Mouse (Mus musculus): Measurements from ENCODE around the gene Eno3. TPM values are rescaled to one million over a fixed set of nuclear protein-coding genes. Genes with fewer than 3 reads are reported as not detected.

The Eno3 gene
- polyA plus RNA-seq, 1 experiment from 2014 or later: 12.7 TPM

DNA sequence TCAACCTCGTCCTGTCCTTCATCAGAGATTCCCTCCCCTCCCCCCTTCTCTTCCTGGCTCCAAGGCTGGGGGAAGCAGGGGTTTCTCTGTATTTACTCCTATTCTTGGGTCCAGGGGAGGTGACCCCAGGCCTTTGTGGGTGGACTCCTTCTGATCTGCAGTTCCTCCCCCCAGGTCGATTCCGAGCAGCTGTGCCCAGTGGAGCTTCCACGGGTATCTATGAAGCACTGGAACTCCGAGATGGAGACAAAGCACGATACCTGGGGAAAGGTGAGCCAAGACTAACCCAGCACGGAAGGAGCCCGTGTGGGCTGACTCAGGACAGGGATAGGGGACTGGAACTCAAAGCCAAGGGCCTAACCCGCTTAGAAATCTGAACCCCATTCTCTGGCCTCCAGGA lies 989 bp downstream of the Eno3 start:
- H3K27ac ChIP-seq (ENCODE audit: low read depth): no peak overlapping the region
- H3K9ac ChIP-seq: peak overlapping the region; percentile 3; the same call in 1 of the 2 replicates
- peak overlapping the region; percentile 97 for H3K4me2 ChIP-seq
- no peaks in the 10 kb centered on the region for H3K27me3 ChIP-seq (ENCODE audit: insufficient read depth, low read length)
- H3K4me3 ChIP-seq (ENCODE audit: low read depth, low read length): no peak overlapping the region; the same call in 1 of the 2 replicates
- peaks cover 33% of the 10 kb centered on the region for H3K36me3 ChIP-seq (ENCODE audit: insufficient read depth)
- WGBS: 44% methylated on average over 9 of the region's 9 CpGs
- no peak for TF ChIP-seq CTCF (IDR thresholded peaks at IDR 0.05; ENCODE audit: low read depth)
- H3K4me1 ChIP-seq (ENCODE audit: insufficient read depth): peaks cover 22% of the 10 kb centered on the region
- H3K9me3 ChIP-seq (ENCODE audit: low read depth, low read length): no peaks in the 10 kb centered on the region
- no peak for DNase-seq
- no peak for ATAC-seq (ENCODE audit: insufficient read depth)

DNA sequence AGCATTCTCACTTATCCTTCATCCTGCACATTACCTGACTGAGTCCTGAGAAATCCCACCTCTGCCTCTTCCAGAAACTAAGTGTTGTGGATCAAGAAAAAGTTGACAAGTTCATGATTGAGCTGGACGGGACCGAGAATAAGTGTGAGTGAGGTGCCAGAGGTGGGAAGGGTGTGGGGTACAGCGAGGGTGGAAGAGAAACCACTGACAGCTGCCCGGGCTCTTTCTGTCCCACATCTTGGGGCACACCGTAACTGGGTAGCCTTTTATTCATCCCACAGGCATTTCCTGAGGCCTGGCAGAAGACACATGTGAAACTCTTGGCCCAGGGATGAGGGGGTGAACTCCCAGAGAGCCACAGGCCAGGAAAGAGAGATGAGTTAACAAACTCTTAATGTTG lies 1.5 kb downstream of the Eno3 start:
- WGBS: 64% methylated on average over 5 of the region's 5 CpGs
- H3K36me3 ChIP-seq (ENCODE audit: insufficient read depth): peaks cover 34% of the 10 kb centered on the region
- H3K9me3 ChIP-seq (ENCODE audit: low read depth, low read length): no peaks in the 10 kb centered on the region
- ATAC-seq (ENCODE audit: insufficient read depth): no peak
- no peak overlapping the region for H3K9ac ChIP-seq
- H3K27me3 ChIP-seq (ENCODE audit: insufficient read depth, low read length): no peaks in the 10 kb centered on the region
- no peak for TF ChIP-seq CTCF (IDR thresholded peaks at IDR 0.05; ENCODE audit: low read depth)
- no peak for DNase-seq
- H3K4me3 ChIP-seq (ENCODE audit: low read depth, low read length): no peak overlapping the region
- no peak overlapping the region for H3K4me2 ChIP-seq
- peaks cover 22% of the 10 kb centered on the region for H3K4me1 ChIP-seq (ENCODE audit: insufficient read depth)
- no peak overlapping the region for H3K27ac ChIP-seq (ENCODE audit: low read depth)

DNA sequence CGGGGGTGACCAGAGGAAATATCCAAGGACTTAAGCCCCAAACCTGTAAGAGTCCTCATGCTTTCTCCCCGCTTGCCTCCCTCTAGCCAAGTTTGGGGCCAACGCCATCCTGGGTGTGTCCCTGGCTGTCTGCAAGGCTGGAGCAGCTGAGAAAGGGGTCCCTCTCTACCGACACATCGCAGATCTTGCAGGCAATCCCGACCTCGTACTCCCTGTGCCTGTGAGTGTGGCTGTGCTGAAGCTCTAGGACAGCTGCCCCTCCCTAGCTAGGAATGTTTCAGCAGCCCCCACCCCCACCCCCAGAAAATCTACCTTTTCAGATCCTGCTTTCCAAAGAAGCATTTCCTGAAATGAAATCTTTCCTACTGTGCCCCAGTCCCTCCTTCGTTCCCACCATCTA lies 1.9 kb downstream of the Eno3 start:
- H3K27me3 ChIP-seq (ENCODE audit: insufficient read depth, low read length): no peaks in the 10 kb centered on the region
- no peak overlapping the region for H3K9ac ChIP-seq
- no peak overlapping the region for H3K4me3 ChIP-seq (ENCODE audit: low read depth, low read length)
- H3K4me1 ChIP-seq (ENCODE audit: insufficient read depth): peaks cover 22% of the 10 kb centered on the region
- ATAC-seq (ENCODE audit: insufficient read depth) (no peak), DNase-seq (no peak)
- no peaks in the 10 kb centered on the region for H3K9me3 ChIP-seq (ENCODE audit: low read depth, low read length)
- peaks cover 39% of the 10 kb centered on the region for H3K36me3 ChIP-seq (ENCODE audit: insufficient read depth)
- no peak overlapping the region for H3K4me2 ChIP-seq
- H3K27ac ChIP-seq (ENCODE audit: low read depth): no peak overlapping the region
- no peak for TF ChIP-seq CTCF (IDR thresholded peaks at IDR 0.05; ENCODE audit: low read depth)
- 67% methylated on average over 8 of the region's 8 CpGs for WGBS

DNA sequence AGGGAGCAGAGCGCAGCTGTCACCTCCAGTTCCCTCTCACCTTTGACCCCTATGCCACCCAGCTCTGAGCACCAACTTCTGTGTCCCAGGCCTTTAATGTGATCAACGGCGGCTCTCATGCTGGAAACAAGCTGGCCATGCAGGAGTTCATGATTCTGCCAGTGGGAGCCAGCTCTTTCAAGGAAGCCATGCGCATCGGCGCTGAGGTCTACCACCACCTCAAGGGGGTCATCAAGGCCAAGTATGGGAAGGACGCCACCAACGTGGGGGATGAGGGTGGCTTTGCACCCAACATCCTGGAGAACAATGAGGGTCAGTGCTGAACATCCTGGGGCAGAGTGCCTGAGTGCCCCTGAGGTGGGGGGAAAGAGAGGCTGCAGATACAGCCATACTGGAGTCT lies 3.6 kb downstream of the Eno3 start:
- peaks cover 55% of the 10 kb centered on the region for H3K36me3 ChIP-seq (ENCODE audit: insufficient read depth)
- no peak overlapping the region for H3K9ac ChIP-seq
- no peak overlapping the region for H3K27ac ChIP-seq (ENCODE audit: low read depth)
- H3K4me3 ChIP-seq (ENCODE audit: low read depth, low read length): no peak overlapping the region
- H3K4me1 ChIP-seq (ENCODE audit: insufficient read depth): peaks cover 22% of the 10 kb centered on the region
- ATAC-seq (ENCODE audit: insufficient read depth) (no peak), DNase-seq (no peak)
- H3K4me2 ChIP-seq: no peak overlapping the region
- TF ChIP-seq CTCF (IDR thresholded peaks at IDR 0.05; ENCODE audit: low read depth): no peak
- WGBS: 84% methylated on average over 8 of the region's 8 CpGs
- no peaks in the 10 kb centered on the region for H3K9me3 ChIP-seq (ENCODE audit: low read depth, low read length)
- no peaks in the 10 kb centered on the region for H3K27me3 ChIP-seq (ENCODE audit: insufficient read depth, low read length)

DNA sequence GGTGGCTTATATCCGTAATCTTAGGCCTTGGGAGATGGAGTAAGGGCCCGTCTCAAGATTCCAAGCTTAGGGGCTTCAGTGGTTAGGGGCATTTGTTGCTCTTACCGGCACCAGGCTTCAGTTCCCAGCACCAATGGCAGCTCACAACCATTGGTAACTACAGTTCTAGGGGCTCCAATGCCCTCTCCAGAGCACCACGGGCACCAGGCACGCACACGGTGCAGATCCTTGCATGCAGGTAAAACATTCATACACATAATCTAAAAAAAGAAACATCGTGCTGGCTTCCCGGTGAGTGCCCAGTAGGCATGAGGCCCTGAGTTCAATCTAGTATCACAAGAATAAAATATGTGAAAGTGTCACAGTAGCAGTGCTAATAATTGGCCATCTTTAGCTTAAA lies 6.1 kb downstream of the Eno3 start:
- Histone ChIP-seq H3K9me3 (ENCODE audit: low read depth, low read length) (no peaks in the 10 kb centered on the region), H3K36me3 (ENCODE audit: insufficient read depth) (peaks cover 69% of the 10 kb centered on the region), H3K9ac (no peak overlapping the region), H3K27me3 (ENCODE audit: insufficient read depth, low read length) (no peaks in the 10 kb centered on the region), H3K4me2 (no peak overlapping the region), H3K4me3 (ENCODE audit: low read depth, low read length) (no peak overlapping the region), H3K27ac (ENCODE audit: low read depth) (no peak overlapping the region), H3K4me1 (ENCODE audit: insufficient read depth) (0 out of 2 replicates have a peak, but pooled peaks cover 6% of the 10 kb centered on the region)
- DNase-seq (no peak), ATAC-seq (ENCODE audit: insufficient read depth) (no peak)
- WGBS: 91% methylated on average over 8 of the region's 8 CpGs
- TF ChIP-seq CTCF (IDR thresholded peaks at IDR 0.05; ENCODE audit: low read depth): no peak

DNA sequence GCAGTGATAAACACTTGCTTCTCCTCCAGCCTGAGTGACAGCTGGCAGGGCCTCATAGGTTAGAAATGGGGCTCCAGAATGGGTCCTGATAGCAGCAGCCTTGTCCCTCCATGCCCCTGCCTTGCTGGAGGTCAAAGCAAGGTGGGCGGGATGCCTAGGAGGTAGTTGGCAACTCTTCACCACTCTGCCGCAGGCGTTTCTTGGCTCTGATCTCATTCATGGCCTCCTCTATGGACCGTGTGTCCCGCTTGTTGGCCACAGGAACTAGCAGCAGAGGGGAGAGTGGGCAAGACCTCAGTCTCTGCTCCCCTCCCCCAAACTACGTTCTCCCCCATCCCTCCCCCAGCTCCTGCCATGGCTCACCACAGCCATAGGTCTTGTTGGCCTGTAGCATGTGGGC lies 7.0 kb downstream of the Eno3 start:
- 0 out of 2 replicates have a peak, but pooled peaks cover 4% of the 10 kb centered on the region for H3K4me1 ChIP-seq (ENCODE audit: insufficient read depth)
- no peak for DNase-seq
- H3K9me3 ChIP-seq (ENCODE audit: low read depth, low read length): no peaks in the 10 kb centered on the region
- no peak overlapping the region for H3K4me2 ChIP-seq
- no peak for TF ChIP-seq CTCF (IDR thresholded peaks at IDR 0.05; ENCODE audit: low read depth)
- 86% methylated on average over 6 of the region's 6 CpGs for WGBS
- H3K27me3 ChIP-seq (ENCODE audit: insufficient read depth, low read length): no peaks in the 10 kb centered on the region
- H3K27ac ChIP-seq (ENCODE audit: low read depth): no peak overlapping the region
- peaks cover 69% of the 10 kb centered on the region for H3K36me3 ChIP-seq (ENCODE audit: insufficient read depth)
- no peak for ATAC-seq (ENCODE audit: insufficient read depth)
- no peak overlapping the region for H3K4me3 ChIP-seq (ENCODE audit: low read depth, low read length)
- H3K9ac ChIP-seq: no peak overlapping the region

DNA sequence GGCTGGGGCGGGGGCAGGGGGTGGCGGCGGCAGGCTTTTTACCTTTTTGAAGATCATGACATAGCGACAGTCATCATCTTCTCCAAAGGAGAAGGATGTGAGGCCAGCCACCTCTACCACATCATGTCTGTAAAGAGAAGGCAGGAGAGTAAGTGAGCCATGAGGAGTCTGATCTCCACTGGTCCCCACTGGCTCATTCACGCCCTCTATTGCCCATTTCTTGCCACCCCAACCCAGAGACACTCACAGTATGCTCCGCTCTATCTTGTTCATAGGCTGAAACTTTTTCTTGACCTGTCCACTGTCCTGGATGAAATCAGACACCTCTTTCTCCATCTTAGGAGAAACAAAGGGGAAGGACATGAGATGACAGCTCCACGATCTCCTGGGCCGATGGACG lies 7.7 kb downstream of the Eno3 start:
- H3K4me1 ChIP-seq (ENCODE audit: insufficient read depth): 0 out of 2 replicates have a peak, but pooled peaks cover 4% of the 10 kb centered on the region
- ATAC-seq (ENCODE audit: insufficient read depth) (no peak), DNase-seq (no peak)
- no peak overlapping the region for H3K4me2 ChIP-seq
- H3K9ac ChIP-seq: no peak overlapping the region
- H3K9me3 ChIP-seq (ENCODE audit: low read depth, low read length): no peaks in the 10 kb centered on the region
- no peaks in the 10 kb centered on the region for H3K27me3 ChIP-seq (ENCODE audit: insufficient read depth, low read length)
- no peak overlapping the region for H3K4me3 ChIP-seq (ENCODE audit: low read depth, low read length)
- no peak for TF ChIP-seq CTCF (IDR thresholded peaks at IDR 0.05; ENCODE audit: low read depth)
- no peak overlapping the region for H3K27ac ChIP-seq (ENCODE audit: low read depth)
- WGBS: 87% methylated on average over 9 of the region's 9 CpGs
- H3K36me3 ChIP-seq (ENCODE audit: insufficient read depth): peaks cover 65% of the 10 kb centered on the region

DNA sequence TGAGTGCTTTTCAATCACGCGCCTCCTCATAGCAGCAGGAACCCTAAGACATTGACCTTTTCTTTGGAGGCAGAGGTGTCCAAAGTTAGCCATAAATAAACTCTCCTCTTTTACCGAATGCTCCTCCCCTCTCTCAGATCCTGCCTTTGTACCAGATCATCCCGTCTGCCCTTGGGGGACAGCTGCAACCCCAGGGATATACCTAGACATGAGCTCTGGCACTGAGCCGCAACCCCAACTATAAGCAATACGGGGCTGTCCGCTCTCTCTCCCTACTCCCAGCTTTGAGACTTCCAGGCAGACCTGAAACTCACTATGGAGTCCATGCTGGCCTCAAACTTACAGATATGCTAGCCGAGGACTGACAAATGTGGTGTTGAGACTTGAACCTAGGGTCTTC lies 9.7 kb downstream of the Eno3 start:
- H3K4me2 ChIP-seq: no peak overlapping the region
- no peak overlapping the region for H3K9ac ChIP-seq
- H3K4me3 ChIP-seq (ENCODE audit: low read depth, low read length): no peak overlapping the region
- DNase-seq: no peak
- peaks cover 57% of the 10 kb centered on the region for H3K36me3 ChIP-seq (ENCODE audit: insufficient read depth)
- no peak for ATAC-seq (ENCODE audit: insufficient read depth)
- no peaks in the 10 kb centered on the region for H3K9me3 ChIP-seq (ENCODE audit: low read depth, low read length)
- no peak overlapping the region for H3K27ac ChIP-seq (ENCODE audit: low read depth)
- H3K27me3 ChIP-seq (ENCODE audit: insufficient read depth, low read length): no peaks in the 10 kb centered on the region
- no peak for TF ChIP-seq CTCF (IDR thresholded peaks at IDR 0.05; ENCODE audit: low read depth)
- WGBS: 95% methylated on average over 8 of the region's 8 CpGs
- 0 out of 2 replicates have a peak, but pooled peaks cover 7% of the 10 kb centered on the region for H3K4me1 ChIP-seq (ENCODE audit: insufficient read depth)
